Mouse (Mus musculus) MEL (cell line): ENCODE measurements around the gene Aqp6.

Experiments used
- CTCF ChIP-seq, 3 experiments: IDR thresholded peaks in 2 of 3; conservative IDR thresholded peaks in 1 of 3; 2 replicates each; pipeline ENCODE4 v1.5.1; 2011 to 2012; ENCODE audit warnings: low read length in 3 of 3, low read depth in 2 of 3, mild to moderate bottlenecking in 2 of 3, improper control_type of control experiment in 1 of 3, inconsistent platforms in 1 of 3, mixed read lengths in 1 of 3, moderate library complexity in 1 of 3; ENCODE audit not compliant: control insufficient read depth in 1 of 3, insufficient read depth in 1 of 3, poor library complexity in 1 of 3, severe bottlenecking in 1 of 3
- ELF1 ChIP-seq: IDR thresholded peaks from 2 replicates; pipeline ENCODE4 v1.6.1; 2014; ENCODE audit warnings: low read depth, mild to moderate bottlenecking, inconsistent platforms, low read length, improper control_type of control experiment, moderate library complexity
- EP300 ChIP-seq, 2 experiments: IDR thresholded peaks; 2 replicates each; pipeline ENCODE4 v1.6.1; 2011; ENCODE audit warnings: improper control_type of control experiment in 2 of 2, low read length in 2 of 2, low read depth in 1 of 2, mild to moderate bottlenecking in 1 of 2
- HCFC1 ChIP-seq: IDR thresholded peaks from 2 replicates; pipeline ENCODE4 v1.6.1; 2012; ENCODE audit warnings: low read depth, mild to moderate bottlenecking, inconsistent platforms, low read length, improper control_type of control experiment, moderate library complexity
- MAX ChIP-seq: IDR thresholded peaks from 2 replicates; pipeline ENCODE4 v1.6.1; 2011; ENCODE audit warnings: low read length, improper control_type of control experiment
- POLR2A ChIP-seq, 2 experiments: IDR thresholded peaks; 2 replicates each; pipeline ENCODE4 v1.6.1; 2011 to 2012; ENCODE audit warnings: low read length in 2 of 2, mild to moderate bottlenecking in 2 of 2, control low read depth in 1 of 2, improper control_type of control experiment in 1 of 2, low read depth in 1 of 2, moderate library complexity in 1 of 2; ENCODE audit not compliant: control insufficient read depth in 1 of 2, insufficient read depth in 1 of 2, poor library complexity in 1 of 2
- USF1 ChIP-seq: IDR thresholded peaks from 2 replicates; pipeline ENCODE4 v1.6.1; 2014; ENCODE audit warnings: low read depth, mild to moderate bottlenecking, inconsistent platforms, low read length, improper control_type of control experiment, moderate library complexity

- TF ChIP-seq CTCF (IDR thresholded peaks at IDR 0.05 in 2 of 3, conservative IDR thresholded peaks at IDR 0.05 in 1 of 3; ENCODE audit: control insufficient read depth in 1 of 3, insufficient read depth in 1 of 3, low read depth in 2 of 3, low read length in 3 of 3, poor library complexity in 1 of 3, severe bottlenecking in 1 of 3), result no peak
- TF ChIP-seq MAX, result no peak
- TF ChIP-seq HCFC1, result no peak
- no peak for TF ChIP-seq POLR2A (IDR thresholded peaks at IDR 0.05; ENCODE audit: control insufficient read depth in 1 of 2, insufficient read depth in 1 of 2, low read depth in 1 of 2, low read length in 2 of 2, poor library complexity in 1 of 2)
- no peak for TF ChIP-seq ELF1
- no peak for TF ChIP-seq USF1
- no peak for TF ChIP-seq EP300 (IDR thresholded peaks at IDR 0.05; ENCODE audit: low read depth in 1 of 2, low read length in 2 of 2)
Observed at GRCm38 (mm10) chr15:99611563-99611962, 10.4 kb downstream of the Aqp6 start.
